Mouse (Mus musculus) spleen, embryonic (tissue): ENCODE results near the gene Polr1d.

Experiments
- CTCF ChIA-PET: fragments of 350-600 bp; sonication (Branson Sonifier 250); formaldehyde crosslinking; loops from one replicate; lab custom pipeline; 2022; lab: Charles Lee

Polr1d gene

DNA sequence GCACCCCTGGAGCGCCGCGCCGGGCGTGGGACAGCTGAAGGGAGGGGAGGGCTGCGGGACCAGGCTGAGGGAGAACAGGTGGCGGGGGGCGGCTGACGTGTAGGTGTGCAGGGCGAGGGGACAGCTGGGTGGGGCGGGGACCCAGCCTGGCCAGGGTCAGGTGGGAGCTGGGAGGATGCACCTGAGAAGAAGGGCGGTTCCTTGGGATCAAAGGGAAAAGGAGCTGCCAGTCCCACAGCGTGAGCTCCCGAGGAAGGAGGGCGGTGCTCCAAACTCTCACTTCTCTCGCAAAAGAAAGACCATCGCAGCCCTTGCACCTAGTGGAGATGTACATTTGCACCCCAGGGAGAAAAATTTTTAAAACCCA lies at the start of gene Polr1d:
Gene Polr1d, plus strand, starts transcription at position 252 of the 367 bp plus-strand sequence.
- CTCF ChIA-PET: no interaction called here

DNA sequence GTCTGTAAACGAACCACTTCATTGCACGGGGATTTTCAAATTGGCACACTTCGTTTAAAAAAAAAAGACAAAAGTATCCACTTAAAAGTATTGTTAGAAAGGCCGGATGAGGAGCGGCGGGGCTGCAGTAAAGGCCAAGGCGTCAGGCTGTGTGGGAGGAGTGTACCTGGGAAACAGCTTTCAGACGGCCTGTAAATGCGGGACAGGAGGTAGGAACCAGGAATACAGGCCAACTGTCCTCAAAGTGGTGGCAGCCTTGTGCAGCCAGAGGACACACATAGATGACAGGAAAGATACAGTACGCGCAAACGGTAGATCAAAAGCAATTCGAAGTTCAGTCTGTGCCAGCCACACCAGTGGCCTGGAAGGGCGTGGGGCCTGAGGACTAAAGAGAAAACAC lies 45.6 kb upstream of the Polr1d start:
- CTCF ChIA-PET: no interaction called here

DNA sequence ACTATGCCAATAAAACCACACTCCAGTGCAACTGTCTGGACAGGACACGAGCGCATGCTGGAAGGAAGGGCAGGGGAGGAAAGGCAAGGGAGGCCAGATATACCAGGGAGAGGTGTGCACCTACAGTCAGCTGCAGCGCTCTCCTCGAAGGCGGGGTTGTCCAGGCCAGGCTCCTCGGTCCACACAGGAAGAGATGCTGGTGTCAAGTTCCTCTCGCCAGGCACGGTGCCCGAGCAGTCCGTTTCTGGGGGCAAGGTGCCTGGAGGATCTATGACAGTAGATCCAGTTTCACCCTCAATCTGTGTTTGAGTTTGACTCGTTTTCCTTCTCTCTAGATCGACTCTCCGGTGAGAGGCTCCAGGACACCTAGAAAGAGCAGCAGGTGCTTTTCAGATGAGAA lies 43.7 kb upstream of the Polr1d start:
- CTCF ChIA-PET: interaction anchor here (0.8 kb wide), 1 partner anchor 1277 kb away, joined by 3 read pairs; no protein-coding TSS in a partner anchor

DNA sequence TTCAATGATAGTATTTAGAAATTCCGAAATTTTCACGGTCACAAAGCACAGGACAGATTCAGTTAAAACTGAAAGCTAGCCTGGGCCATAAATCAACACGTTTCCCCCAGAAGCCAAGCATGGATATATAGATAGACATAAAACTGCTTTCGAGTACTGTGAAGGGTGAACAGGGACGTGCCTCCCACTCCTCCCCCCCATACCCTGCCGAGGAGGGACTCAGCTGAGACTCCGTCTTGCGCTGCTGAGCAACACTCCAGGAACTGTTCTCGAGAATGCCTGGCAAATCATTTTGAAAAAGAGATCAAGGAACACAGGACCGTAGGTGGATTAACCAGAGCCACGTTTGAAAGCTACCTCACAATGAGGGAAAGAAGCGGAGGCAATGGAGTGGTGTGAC lies 42.6 kb upstream of the Polr1d start:
- CTCF ChIA-PET: no interaction called here

DNA sequence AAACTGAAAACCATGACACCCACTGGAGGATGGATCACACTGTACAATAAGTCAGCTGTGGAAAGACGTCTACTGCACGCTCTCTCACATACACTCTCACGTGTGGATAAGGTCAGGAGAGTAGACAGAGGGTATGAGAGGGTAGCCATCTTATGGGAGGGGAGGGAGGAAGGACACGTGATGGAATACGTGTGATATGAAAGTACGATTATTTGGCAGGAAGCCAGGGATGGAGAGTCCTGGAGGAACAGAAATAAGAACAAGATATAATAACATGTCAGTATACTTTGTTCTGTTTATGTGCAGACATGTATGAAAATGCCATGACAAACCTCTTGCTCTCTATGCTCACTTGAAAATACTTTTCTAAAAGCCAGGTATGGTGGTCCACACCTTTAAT lies 41.5 kb upstream of the Polr1d start:
- CTCF ChIA-PET: no interaction called here

DNA sequence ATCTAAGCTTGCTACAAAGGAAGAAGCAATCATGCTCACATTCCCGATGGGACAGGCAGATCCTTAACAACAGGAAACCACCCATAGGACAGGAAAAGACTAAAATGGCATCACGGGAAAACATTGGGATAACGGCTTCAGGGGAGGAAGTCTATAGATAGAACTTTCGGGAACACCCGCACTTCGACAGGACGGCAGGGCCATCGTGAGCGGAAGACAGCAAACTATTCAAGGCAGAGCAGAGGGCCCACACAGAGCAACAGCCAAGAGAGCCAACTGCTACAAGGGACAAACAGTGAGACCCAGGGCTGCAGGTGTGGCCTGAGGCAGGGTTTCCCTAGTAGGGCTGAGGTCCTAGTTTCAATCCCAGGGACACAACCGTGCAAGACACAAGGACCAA lies 40.8 kb upstream of the Polr1d start:
- CTCF ChIA-PET: interaction anchor here (0.6 kb wide), 2 partner anchors 1516 to 1918 kb away, joined by 3 to 4 read pairs; no protein-coding TSS in a partner anchor

DNA sequence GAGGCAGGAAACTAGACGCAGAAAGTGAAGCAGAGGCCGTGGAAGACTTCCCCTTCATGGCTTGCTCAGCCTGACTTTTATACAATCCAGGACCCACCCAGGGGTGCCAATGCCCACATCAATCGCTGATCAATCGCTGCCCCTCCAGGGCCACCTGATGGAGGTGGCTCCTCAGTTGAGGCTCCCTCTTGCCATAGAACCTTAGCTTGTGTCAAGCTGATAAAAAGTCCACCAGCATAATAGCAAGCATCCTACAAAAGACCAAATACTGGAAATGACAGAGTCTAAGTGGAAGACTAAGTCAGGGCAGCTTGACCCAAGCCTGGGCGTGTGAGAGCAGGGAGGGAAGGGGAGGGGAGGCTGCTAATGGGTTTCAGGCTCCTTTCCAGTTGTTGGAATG lies 40.2 kb upstream of the Polr1d start:
- CTCF ChIA-PET: no interaction called here

DNA sequence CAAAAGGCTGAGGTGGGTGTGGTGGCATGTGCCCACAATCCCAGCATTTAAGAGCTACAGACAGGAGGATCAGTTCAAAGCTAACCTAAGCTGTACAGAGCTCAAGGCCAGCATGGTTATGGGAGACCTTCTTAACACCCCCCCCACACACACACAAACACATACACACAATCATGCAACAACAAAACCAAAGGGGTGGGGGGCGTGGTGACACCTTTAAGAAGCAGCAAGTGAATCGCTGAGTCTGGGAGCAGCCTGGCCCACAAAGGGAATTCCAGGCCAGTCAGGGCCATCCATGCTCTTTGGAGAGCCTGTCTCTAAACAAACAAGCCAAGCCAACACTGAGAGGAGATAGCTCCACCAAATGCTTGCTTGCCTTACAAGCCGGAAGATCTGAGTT lies 39.2 kb upstream of the Polr1d start:
- CTCF ChIA-PET: no interaction called here

DNA sequence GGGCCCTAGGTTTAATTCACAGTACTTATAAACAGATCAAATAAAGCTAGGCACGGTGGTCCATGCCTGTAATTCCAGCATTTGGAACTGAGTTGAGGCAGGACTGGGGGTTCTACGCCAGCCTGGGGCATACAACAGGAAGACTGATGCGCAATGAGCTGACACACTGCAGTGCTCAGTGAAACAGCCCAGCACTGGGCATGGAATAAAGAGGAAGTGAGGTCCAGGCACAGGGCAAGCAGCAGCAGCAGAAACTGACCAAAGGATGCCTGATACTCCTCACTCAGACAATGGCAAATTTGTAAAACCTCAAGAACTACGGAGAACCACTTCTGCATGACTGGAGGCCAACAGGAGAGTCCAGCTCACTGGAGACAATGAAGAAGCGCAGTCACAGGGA lies 37.5 kb upstream of the Polr1d start:
- CTCF ChIA-PET: no interaction called here

DNA sequence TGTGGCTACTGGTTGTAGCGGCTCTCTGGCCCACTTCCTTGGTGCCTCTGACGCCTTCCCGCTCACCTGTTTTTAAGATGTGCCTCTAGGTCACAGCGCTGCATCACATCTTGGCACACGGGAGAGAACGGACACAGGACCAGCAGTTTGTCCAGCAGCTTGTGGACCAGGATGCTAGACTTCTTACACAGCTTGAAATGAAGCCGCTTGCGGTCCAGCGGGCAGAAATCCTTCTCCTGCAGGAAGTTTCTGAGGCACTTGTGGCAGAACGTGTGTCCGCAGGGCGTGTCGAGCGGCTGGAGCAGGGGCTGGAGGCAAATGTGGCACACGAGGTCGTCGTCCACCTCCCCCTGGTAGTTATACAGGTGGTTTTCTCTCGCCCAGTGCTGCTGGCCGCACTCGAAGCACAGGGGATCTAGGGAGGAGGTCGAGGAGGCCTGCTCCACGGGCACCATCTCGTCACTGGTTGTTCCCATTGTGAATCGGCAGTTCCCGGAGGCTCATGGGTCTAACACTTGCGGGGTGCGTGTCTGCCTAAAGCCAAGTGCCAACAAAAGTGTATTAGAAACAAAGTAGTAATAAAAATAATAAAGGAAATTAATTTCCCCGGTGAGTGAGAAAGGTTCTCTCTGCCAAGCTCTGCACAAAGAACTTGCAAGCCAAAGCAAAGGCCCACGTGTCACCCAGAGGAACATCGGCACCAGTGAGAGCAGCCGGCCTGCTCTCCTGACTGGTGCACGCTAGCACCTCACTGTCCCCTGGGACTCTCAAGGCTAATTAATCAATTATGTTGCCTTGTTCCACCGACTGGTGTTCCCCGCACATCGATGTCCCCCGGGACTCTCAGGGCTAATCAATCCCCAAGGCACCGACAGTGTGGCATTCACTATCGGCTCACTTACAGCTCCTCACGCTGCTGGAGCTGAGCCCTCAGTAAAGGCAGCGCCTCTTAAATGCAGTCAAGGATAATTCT lies 34.6 kb upstream of the Polr1d start:
- CTCF ChIA-PET: no interaction called here

DNA sequence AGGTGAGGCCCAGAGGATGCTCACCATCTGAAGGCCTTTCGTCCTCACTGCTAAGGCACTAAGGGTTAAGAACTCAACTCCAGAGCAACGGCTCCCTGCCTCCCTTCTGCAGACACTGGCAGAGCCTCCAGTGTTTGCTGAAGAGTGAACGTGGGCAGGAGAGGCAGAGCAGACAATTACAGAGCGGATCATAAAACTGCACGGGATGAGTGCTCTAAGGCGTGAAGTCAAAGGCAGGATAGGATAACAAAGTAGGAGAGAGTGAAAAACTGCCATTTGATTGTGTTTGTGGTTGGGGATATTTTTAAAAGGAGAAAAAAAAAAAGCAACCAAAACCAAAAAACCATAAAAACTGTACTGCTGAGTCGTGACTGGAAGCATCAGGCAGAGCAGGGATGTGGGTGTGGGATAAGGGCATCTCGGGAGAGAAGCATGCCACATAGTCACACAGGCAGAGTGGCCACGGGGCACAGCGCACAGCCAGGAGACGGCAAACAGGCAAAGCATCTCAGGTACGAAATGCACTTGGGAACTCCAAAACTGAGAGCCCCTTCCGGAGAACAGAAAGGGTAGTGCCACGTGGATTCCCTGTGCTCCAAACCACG lies 33.5 kb upstream of the Polr1d start:
- CTCF ChIA-PET: no interaction called here

DNA sequence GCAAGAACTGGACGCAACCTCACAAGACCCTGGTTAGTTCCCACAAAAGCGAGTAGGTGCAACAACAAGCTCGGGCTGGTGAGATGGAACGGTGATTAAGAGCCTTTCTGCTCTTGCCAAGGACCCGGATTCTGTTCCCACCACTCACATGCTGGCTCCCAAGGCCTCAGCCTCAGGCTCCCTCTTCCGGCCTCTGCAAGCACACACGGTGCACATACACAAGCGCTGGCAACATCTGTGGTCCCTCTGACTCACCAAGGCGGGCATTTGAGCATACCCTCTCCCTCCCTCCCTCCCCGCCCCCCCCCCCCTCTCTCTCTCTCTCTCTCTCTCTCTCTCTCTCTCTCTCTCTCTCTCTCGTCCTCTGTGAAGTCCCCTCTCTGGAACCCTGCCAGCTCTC lies 31.5 kb upstream of the Polr1d start:
- CTCF ChIA-PET: no interaction called here

DNA sequence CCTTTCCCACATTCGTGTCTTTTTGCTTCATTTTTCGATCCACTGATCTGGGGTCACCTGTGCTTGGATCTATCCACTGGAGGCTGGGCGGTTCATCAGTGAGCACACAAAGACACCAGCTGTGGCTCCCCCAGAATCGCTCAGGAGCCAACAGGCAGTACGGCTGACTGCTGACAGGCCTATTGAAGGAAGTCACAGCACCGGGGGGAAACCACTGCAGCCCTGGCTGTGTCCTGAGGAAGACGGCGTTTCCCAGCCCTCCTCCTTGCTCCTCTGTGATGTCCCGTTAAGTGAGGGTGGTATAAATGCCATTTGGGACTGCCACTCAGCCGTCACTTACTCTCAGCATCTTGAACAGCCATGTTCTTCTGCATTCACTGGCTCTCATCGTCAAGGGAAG lies 30.9 kb upstream of the Polr1d start:
- CTCF ChIA-PET: no interaction called here

DNA sequence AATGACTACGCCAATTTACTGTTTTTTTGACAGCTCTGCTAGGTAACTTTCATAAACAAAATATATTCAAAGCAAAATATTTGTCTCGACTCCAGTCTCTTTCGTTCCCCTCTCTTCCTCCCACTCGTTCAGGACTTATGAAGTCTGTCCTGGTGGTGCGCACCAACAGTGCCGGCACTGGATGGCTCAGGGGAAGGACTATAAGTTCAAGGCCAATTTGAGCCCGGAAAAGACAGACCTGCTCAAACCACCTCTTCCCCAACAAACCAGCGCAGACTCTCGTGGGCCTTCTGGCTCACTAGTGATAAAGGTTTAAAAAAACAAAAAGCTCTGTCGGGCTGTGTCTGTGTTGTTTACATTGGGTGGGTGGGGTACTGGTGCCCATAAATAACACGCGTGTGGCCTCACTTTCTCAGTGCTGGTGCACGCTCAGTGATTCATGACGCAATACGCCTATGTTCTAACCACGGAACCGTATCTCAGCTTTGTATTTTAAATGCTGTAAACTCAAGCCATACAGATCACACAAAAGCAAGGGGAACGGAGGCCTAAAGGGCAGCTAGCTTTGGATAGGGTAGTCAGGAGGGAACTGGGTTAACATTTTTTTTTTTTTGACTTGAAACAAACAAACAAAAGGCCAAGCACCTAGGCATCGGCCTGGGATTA lies 27.2 kb upstream of the Polr1d start:
- CTCF ChIA-PET: interaction anchor here (0.6 kb wide), 1 partner anchor 319 kb away, joined by 5 read pairs; no protein-coding TSS in a partner anchor

DNA sequence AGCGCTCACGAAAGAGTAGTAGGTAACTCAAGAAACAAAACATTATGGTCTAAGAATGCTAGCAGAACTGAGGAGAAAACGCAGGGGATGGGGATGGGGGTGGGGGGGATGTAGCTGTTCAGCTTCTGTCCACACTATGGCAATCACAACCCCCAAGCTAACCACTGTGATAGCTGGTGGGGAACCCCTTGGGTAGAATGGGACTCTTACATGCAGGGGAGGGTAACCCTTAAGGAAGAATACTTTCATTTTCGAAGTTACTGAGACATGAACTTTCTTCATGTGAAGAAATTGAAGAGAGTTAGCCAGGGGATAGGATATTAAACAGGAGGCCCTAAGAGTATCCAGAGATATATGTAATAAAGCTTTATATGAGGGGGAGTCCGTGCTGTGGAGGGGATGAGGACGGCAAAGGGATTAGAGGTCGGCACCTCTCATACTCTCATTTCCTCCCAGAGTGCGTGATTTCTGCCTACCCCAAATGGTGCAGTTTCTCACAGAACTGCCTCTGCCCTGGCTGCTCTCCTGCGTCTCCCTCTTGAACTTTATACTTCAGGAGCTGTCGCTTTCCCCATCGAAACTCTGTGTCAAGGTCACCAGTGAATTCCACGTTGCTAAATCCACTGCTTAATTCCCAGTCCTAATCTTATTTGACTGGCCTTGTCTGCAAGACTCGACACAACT lies 25.9 kb upstream of the Polr1d start:
- CTCF ChIA-PET: interaction anchor here (0.5 kb wide), 1 partner anchor 339 kb away, joined by 5 read pairs; no protein-coding TSS in a partner anchor

DNA sequence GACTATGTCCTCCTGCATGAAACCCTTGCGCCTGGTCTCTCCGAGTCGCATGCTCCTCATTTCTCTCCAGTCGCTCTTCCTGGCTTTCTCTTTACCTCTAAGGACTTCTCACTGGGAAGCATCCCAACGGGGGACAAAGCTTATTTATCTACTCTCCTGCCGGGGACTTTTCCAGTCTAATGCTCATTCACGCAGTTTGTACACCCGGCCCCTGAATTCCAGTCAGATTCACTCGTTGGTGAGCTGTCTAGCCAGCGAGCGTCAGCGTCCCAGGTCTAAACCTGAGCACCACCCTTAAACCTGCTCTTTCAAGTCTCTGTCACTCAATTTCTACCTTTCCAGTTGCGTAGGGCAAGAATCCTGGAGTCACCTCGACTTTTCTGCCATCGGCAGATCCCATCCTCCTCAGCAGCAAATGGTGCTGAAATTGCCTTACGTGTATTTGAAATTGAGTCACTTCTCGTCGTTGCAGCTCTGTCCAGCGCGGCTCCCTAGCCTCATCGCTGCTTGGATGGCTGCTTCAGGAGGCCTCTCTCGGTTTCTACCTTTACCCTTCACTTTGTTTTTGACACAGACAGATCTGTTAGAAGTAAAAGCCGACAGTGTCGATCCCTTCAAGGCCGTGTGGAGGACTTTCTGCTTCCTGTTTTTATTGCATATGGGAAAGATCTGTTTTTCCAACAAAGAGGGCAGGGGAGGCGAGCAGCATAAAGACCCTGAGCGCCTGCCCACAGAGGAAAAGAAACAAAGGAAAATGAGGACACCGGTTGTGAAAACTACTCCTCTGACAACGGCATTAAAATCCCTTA lies 25.1 kb upstream of the Polr1d start:
- CTCF ChIA-PET: no interaction called here

DNA sequence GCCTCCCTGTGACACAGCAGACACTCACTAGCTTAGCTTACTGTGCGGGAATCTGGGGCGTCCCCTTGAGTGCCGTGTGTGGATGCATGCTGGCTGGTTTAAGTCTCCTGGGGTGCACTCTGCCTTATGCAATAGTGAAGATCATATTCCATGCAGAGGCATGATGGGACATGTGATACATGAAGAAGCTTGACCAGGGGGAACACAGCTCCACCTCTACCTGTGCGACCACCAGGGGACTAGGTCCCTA lies 24.6 kb upstream of the Polr1d start:
- CTCF ChIA-PET: no interaction called here

DNA sequence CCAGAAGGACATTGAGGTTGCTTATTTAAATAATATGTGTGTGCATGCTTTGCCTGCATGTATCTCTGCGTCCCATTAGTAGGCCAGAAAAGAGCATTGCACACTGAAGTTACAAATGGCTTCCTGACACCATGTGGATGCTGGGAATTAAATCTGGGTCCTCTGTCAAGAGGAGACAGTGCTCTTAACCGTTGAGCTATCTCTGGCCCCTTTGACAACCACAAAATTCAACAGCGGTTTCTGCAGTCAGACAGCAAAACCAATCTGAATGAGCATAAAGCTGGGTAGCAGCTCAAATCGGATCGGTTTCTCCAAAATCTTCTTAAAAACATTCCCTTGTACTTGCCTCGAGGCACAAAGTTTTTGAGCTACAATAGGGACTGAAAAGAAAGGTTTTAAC lies 23.8 kb upstream of the Polr1d start:
- CTCF ChIA-PET: no interaction called here

DNA sequence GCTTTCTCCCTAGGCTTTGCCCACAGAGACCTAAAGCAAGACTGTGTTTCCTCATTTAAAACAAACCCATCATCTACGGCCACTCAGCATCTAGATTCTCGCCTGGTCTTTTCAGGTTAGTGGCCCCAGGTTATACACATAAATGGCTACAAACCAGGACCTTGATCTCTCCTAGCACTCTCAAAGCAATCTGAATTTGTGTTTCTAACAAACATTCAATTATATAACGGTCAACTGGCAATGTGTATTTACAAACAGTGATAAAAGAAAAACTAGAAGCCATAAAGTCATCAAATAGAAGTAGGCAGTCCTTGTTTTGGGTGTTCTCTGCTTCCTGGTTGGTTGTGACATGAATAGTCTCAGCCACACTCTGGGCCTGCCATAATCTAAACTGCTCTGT lies 23.4 kb upstream of the Polr1d start:
- CTCF ChIA-PET: no interaction called here

DNA sequence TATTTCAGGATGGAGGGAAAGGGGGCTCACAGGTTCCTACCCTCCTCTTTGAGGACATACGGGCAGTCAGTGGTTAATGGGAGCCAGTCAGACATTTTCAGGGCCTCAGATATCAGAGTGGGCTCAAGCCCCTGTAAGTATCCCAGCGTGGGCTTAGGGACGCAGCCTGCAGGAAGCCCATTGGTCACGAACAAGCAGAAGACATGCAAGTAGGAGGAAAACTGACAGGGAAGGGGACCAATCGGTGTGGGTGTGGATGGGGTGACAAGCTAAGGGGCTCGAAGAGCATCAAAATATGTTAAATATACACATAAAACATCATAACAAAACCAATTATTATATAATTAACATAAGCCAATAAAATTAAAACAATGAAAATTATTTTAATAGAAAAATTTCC lies 22.5 kb upstream of the Polr1d start:
- CTCF ChIA-PET: no interaction called here

DNA sequence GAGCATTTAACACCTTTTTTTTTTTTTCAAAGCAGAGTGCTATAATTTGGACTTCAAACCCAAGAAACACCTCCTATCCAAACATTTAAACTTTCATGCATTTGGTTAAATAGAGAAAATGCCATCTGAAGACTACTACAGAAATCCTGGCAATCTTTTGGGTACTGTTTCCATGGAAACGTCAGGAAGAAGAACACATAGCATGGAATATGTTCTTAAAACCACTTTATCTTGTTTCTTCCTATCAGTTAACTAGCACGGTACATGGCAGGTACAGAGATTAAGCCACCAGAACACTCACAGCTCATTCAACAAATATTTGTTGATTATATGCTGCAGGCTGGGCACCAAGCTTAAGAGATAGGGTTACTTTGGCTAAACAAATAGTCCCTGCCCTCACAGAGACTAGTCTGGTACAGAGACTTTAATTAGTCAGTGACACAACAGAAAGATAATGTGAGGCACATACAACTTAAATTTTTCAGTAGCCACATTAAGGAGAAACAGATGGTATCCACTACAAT lies 22.0 kb upstream of the Polr1d start:
- CTCF ChIA-PET: no interaction called here
